Mouse (Mus musculus): ENCODE measurements at regions not wholly inside any gene's neighbourhood (a gene's known extent, or its start where the extent isn't known, plus 50 kb on each side); places are given as distances from the start of the nearest gene placed in this dataset.

DNA sequence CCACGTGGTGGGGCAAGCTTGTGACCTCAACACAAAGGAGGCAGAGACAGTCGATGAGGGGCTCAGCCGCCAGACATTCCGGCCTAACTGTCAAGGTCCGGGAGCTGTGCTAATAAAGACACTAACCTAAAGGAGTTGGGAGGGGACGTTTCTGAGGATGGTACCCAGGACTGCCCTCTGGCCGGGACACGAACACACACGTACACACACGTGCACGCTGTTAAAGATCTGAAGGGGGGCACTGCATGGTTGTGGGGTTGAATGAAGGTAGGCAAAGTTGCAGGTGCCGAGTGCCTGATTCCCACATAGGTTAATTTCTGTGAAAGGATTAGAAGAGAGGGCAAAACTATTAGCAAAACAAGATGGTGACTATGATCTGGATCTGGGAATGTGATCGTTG, 65.4 kb upstream of the Mitf start:
- no peak for DNase-seq

DNA sequence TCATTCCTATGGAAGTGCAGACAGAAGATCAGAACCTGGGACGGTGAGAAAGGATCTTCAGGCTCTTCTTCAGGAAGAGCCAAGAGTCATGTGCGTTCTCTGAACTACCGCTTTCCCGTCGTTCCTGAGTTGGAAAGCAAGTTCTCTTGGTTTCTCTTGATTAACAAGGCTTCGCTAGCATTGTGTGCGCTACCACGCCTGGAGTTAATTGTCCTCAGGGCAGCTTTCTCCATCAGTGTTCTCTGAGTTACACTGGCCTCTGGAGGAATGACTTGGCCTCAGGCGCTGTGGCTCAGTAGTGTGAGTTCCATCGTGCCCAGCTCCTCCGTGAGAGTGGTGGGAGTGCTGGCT, 66.0 kb upstream of the Mitf start:
- no peak for DNase-seq

DNA sequence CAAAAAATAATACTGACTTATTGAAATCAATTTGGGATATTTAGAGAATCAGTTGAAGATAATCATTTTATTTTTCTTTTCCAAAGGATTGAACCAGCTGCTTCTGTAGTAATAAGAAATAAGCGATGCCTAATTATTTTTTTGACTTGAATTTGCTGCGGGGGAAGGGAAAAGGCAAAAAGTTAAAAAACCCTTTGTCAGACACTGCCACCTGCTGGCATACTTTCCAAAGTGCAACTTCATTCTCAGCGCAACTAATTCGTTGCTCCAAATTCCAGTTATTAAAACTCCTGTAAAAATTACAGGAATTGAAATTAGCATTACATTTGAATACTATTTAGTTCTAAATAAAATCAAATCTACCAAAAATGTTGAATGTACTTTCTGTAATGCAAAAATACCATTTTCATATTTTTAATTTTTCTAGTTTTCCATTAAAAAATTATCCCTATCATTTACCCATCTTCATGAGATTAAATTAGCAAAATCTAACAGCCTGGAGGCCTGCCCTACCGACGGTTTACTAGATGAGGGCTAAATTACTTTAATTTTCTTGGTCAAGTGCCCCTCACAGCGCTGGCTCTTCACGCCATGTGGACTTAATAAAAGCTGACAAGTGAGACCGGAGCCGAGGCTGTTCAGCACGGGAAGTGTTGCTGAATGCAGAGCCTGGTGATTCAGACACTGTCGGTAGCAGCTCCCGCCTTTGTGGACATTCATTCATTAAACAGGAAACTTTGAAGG, 66.6 kb upstream of the Mitf start:
- DNase-seq, result peak; percentile 15

DNA sequence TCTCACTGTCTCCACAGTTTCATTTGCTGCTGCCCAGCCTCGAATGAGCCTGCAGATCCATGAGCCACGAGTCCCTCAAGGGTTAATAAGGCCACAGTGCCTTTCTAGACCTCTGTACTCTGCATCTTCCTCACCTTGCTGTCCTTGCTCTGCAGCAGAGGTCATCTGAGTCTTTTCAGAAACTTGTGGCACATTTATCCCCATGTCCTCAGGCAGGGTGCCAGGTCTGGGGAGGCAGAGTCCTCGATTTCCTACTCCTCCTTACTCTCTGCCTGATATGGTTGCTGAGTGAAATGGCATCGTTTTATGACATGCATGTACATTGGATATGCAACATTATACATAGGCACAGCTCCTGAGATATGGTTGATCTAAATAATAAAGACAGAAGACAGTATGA, 68.0 kb upstream of the Mitf start:
- no peak for DNase-seq

DNA sequence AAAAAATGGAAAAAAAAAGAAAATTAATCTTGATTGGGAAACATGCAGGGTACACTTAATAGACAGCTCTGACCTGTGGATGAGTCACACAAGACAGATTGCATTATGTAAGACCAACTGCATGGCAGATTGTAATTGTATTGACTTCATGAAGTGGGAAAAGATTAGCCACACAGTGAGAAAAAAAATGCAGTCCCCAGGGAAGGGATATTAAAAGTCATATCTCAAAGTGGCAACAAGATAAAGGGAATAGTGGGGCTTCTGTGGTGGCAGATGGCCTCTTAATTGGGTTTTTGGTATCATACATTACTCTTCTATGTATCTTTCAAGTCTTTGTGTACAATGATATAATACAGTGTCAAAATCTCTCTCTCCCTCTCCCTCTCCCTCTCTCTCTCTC, 76.0 kb upstream of the Mitf start:
- no peak for DNase-seq

DNA sequence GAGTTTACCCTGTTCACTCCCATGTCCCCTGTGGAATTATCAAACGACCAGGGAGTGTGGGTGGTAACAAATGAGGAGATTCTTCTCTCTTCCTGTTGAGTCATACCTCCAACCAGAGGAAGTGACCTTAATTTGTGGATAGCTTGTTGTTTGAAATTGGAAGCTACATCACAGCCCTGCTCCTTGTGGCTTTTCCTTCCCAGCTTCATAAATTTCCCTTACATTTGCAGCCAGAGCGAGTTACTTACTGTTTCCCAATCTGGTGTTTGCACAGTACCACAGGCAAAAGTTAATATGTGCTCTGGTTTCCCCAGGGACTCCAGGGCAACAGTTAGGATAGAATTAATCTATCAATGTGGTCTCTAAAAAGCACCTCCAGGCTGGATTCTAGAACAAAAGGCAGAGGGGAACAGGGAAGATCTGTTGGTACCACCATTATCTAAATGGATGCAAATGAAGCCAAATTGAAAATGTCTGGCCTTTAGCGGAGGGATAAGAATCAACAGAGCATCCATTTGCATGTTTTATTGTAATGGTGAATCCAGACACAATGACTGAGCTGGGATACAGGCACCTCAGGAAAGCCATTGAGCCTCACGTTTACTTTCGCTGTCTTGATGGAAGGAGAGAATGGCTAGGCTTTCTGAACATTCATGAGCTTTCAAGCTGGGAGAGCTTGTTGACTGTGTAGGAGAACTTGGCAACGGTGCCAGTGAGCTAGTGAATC, 88.5 kb upstream of the Mitf start:
- no peak for DNase-seq

DNA sequence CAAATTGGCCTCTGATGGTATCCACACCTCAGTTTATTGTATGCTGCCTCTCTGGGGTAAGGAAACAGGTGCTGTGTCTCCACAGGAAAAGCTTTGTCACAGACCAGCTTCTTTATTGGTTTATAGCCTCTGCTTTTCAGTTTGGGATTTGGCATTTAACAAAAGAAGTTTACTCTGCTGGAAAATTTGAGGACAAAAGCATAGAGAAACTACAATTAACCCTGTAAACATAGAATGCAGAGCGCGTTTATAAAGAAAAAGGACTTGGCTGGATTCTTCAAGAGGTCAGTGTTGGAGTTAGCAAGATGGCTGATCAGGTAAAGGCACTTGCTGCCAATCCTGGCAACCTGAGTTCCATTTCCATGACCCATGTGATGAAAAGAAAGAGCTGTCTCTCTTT, 90.1 kb upstream of the Frmd4b start:
- no peak for DNase-seq

DNA sequence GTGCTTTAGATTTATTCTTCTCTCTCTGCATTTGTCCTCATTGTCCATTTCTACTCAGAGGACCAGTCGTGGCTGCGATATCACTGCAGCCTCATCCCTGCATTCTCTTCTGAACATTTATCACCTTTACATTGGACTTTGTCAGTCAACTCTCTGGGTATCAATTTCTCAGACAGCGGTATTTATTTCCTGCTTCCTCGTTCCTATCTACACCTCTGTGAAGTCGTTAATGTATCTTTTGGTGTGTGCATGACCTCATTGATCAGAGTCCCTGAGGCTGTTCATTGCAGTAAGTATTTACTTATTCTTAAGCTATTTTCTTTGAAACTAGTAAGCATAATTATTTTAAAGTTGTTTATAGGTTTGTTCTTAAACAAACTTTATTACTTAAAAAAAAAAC, 87.0 kb upstream of the Frmd4b start:
- DNase-seq, result no peak

DNA sequence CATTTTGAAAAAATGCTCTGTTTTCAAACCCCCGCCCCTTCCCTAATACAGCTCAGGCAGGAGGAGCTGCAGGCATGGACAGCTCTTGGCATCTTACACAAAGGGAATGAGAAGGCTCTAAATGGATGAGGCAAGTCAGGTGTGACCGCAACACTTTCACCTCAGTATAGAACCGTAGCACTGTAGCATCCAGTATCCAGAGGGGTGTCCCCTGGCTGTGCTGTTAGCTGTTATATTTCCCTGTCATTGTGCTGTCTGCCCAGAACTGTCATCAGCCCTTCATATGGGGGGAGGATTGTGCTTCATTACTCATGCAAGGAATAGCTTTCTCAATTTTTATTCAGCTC, 82.4 kb upstream of the Frmd4b start:
- DNase-seq, result no peak

DNA sequence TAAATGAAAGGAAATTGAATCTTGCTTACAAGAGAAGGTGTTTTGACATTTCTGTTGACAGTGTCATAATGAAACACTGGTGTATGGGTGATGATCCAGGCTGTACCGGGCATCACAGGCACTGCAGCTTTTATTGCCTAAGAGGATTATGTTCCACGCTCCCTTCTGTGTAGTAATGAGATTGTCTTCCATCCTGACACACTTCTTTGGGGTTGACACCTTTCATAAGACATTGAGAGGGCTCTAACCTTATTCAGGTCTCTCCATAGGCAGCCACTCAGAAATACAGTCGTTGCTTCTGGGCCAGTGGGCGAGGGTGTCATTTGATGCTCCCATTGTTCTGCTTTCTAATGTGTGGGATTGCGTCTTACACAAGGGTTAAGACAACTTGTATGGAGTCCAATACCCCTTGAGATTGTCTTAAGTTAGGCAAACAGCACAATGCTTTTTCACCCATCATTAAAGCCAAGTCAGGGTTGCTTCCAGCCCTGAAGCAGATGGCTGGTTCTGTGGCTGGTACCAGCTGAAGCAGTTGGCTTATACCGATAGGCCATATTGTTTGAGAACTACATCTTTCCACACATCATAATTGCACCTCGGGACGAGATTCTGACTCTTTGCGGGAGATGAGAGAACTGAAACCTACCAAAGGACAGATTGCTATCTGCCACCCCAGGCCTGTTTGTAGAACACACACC, 81.9 kb upstream of the Frmd4b start:
- DNase-seq, result no peak

DNA sequence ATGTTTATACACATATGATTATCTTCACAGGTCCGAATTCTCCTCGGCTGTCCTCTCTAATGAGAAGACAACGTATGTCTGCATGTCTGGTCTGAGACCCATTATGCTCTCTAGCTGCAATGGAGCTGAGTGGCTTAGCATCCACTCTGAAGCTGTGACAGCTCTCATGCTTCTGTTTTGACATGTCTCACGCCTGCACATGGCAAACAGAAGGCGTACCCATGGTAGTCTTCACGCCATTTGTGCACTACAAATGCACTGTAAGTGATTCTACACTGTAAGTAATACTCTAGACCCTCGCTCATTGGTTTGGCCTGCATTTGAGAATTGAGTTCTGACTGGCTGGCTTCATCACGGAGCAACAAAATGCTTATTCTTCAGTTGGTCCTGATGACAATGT, 75.9 kb upstream of the Frmd4b start:
- no peak for DNase-seq

DNA sequence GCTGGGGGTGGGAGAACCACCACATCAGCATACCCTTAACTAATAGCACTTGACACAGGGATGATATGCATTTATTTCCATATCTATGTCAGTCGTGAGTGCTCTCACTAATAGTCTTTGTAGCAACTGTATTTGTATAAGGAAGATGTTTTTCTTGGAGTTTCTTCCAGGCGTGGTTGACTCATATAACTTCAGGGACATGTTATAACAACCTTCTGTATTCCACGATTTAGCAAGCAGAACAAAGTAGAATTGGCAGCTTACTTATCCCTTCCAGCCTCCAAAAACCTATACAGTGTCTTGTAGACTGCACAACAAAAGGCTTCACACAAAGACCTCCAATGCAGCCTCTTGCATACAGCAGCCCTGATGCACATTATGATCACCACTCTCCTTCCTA, 73.8 kb upstream of the Frmd4b start:
- DNase-seq, result no peak

DNA sequence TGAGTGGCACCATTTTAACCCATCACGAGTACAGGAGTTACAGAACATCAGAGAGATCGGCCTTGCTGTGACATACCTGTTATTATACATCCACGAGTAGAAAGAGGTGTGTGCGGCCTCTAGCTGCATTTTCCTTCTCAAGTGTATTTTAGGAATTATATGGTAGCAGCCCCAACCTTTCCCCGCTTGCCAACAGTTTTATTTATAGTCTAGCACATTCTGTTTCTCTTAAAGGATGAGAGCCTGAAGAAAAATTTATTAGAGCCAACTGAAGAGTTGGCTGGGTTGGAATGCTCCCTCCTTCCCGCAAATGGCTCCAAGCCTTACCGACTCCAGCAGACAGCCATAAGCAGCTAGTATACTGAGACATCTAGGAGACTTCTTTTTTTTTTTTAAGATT, 67.0 kb upstream of the Frmd4b start:
- no peak for DNase-seq

DNA sequence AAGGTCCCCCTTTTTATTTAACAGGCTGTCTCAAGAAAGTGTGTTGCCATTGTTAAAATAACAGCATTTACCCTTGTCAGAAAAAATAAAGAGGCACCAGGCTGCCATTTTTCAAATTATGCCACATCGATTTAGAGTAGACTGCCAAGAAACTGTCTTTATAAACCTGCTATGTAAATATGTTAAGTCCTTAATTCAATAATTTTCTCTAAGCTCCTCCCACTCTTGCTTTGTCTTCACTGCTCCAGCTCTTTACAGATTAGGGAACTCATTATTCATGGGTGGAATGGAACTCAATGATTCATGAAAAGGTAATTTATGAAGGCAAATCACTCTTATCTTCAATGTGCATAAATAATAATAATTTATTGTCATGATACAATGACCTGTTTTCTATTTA, 64.9 kb upstream of the Frmd4b start:
- no peak for DNase-seq

DNA sequence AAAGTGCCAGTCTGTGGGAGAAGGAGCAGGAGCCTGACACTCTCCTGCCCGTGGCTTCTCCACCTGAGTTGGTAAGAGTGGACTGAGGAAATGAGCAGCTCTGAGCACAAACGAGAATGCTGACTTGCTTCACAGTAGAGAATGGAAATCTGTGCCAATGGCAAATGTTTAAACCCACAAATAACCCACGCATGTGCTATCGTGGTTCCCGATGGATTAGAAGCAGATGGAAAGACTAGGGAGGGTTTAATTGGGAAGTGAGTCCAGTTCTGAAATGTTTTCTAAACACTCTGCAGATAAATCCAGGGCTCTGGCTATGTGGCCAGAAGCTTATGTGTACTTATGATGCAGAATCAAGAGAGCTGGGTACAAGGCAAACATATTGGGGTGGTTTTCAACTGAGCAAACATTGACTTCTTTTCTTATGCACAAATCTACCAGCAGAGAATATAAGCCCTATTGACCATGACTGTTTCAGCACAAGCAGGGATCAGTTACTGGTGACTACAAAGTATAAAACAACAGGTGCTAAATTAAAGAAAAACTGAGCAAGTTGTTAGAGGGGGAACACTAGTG, 57.9 kb upstream of the Frmd4b start:
- no peak for DNase-seq

DNA sequence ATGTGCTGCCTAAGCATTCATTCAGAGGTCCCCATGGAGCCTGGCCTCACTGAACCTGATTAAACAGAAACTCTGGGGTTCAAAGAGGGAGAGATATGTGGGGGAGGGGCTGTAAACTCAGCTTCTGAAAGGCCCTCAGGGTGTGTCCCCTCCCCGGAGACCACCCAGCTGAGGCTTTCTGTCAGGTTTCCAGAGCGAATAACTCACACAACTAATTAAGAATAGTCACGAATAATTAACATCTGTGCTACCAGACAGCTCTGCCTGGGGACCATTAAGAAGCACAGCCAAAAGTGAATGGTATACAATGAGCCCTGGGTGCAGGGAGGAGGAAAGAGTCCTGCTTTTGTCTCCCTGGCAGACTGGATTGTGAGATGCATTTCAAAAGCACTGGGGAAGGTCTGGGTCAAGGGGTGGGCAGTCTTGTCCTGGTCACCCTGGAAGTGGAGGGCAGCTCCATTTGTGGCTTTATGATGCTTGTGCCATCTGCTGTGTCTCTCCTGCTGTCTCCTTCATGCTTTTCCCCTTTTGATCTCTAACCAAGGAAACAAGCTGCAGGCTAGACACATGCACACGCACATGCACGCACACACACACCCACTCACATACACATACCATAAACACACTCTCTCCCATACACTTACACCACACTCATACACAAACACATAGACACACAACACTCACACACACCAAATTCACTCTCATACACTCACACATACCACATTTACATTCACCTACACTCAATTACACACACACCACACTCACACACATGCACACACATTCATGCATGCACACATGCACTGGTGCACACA, 49.7 kb upstream of the Frmd4b start:
- DNase-seq, result no peak

All from thymus, postnatal 25 days (tissue).